Mouse (Mus musculus) liver, adult 2 months (tissue): ENCODE measurements around the gene Atp6v0a4. TPM values are rescaled to one million over a fixed set of nuclear protein-coding genes. Genes with fewer than 3 reads are reported as not detected.

ENCODE experiments used
- DNase-seq: peaks from one replicate; pipeline ENCODE4 v3.0.0-alpha.2; 2011; ENCODE audit warnings: low read depth, low spot score; ENCODE audit errors: extremely low read depth
- H3K27ac ChIP-seq: fragments of 200-500 bp; replicated peaks from 2 replicates; pipeline ENCODE4 v1.5.1; 2012; ENCODE audit warnings: low read depth, mild to moderate bottlenecking, control low read depth, inconsistent platforms, low read length; ENCODE audit not compliant: insufficient read depth
- H3K27me3 ChIP-seq: fragments of 200-500 bp; 2 replicates; pipeline ENCODE4 v1.6.1; 2012; ENCODE audit warnings: mild to moderate bottlenecking, moderate library complexity, low read length, inconsistent platforms; ENCODE audit not compliant: control insufficient read depth, insufficient read depth
- H3K36me3 ChIP-seq: fragments of 200-500 bp; 2 replicates; pipeline ENCODE4 v1.6.1; 2012; ENCODE audit warnings: low read length, inconsistent platforms; ENCODE audit not compliant: control insufficient read depth, insufficient read depth
- H3K4me1 ChIP-seq: fragments of 200-500 bp; 2 replicates; pipeline ENCODE4 v1.6.1; 2011; ENCODE audit warnings: low read length; ENCODE audit not compliant: control insufficient read depth, insufficient read depth
- H3K4me3 ChIP-seq: fragments of 200-500 bp; 2 replicates; pipeline ENCODE4 v1.5.1; 2011; ENCODE audit warnings: low read depth, mild to moderate bottlenecking, control low read depth, low read length, moderate library complexity; ENCODE audit not compliant: insufficient read depth
- H3K79me2 ChIP-seq: fragments of 200-500 bp; 2 replicates; pipeline ENCODE4 v1.6.1; 2012; ENCODE audit warnings: inconsistent platforms, mild to moderate bottlenecking, low read length, moderate library complexity; ENCODE audit not compliant: control insufficient read depth, insufficient read depth
- H3K9ac ChIP-seq: fragments of 200-500 bp; 2 replicates; pipeline ENCODE4 v1.6.1; 2012; ENCODE audit warnings: low read depth, mild to moderate bottlenecking, control low read depth, inconsistent platforms, low read length
- CTCF ChIP-seq: fragments of 200-500 bp; IDR thresholded peaks from 2 replicates; pipeline ENCODE4 v1.5.1; 2011; ENCODE audit warnings: low read depth, low read length, control low read depth
- POLR2A ChIP-seq: fragments of 200-500 bp; IDR thresholded peaks from 2 replicates; pipeline ENCODE4 v1.6.1; 2011; ENCODE audit warnings: low read length, control low read depth; ENCODE audit not compliant: insufficient read depth; ENCODE audit errors: extremely low read depth
- WGBS: fragments of 180-500 bp; shearing (Covaris S2); methylation state at CpG from one replicate; pipeline ENCODE4 v1.1.7; 2018; 5-methylcytosine and 5-hydroxymethylcytosine counted together
- polyA plus RNA-seq: library from polyadenylated mRNA; depleted of rRNA; stranded (reverse); fragments of >200 nt; gene quantifications from 2 replicates; pipeline ENCODE4 v1.2.3, GENCODE M21; 2012; rRNA removed
- total RNA-seq: library from RNA; depleted of rRNA; stranded (reverse); fragments of >200 nt; gene quantifications from 2 replicates; pipeline ENCODE4 v1.2.3, GENCODE M21; 2014; rRNA removed

The Atp6v0a4 gene
- total and polyA plus RNA-seq, 2 experiments, result 0.28 to 0.44 TPM

DNA sequence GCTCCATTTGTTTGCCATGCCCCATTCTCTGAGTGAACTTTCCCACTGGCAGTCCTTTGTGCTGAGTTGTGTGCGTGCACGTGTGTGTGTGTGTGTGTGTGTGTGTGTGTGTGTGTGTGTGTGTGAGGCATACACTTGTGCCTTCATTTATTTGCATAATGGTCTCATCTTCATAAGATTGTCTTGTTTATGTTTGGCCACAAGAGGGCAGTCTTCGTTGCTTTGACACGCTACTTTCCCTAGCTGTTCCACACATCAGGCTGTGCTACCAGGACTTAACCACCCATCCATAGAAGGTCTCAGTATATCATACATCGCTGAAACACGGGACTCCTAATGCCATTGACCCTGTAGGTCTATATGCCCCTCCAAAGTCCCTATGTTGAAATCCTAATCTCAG lies 116.9 kb downstream of the Atp6v0a4 start:
- TF ChIP-seq POLR2A, result no peak
- peak; percentile 47; the same call in 1 of the 2 replicates for TF ChIP-seq CTCF
- peak; percentile 53 for DNase-seq
- Histone ChIP-seq H3K79me2 (no peaks in the 10 kb centered on the region), H3K36me3 (no peaks in the 10 kb centered on the region), H3K27ac (no peak overlapping the region), H3K4me3 (no peak overlapping the region), H3K4me1 (no peaks in the 10 kb centered on the region), H3K9ac (no peak overlapping the region), H3K27me3 (no peaks in the 10 kb centered on the region)
- 17% methylated on average over 6 of the region's 6 CpGs for WGBS

Other genes starting within 250 kb of the Atp6v0a4 start
- gene Svopl, start 77.6 kb downstream of the Atp6v0a4 start, total RNA-seq, result not detected in 2 replicates
- not detected in 2 replicates for gene Svopl, start 77.6 kb downstream of the Atp6v0a4 start, polyA plus RNA-seq
- gene Tmem213, start 15.3 kb downstream of the Atp6v0a4 start, total RNA-seq, result not detected in 2 replicates
- gene Tmem213, start 15.3 kb downstream of the Atp6v0a4 start, polyA plus RNA-seq, result not detected in 2 replicates
- 0.46 and 0.47 TPM in 2 replicates for gene D630045J12Rik, start 129.4 kb upstream of the Atp6v0a4 start, total RNA-seq
- gene D630045J12Rik, start 129.4 kb upstream of the Atp6v0a4 start, polyA plus RNA-seq, result 1.1 and 1.3 TPM in 2 replicates
- gene Zc3hav1l, start 174.7 kb upstream of the Atp6v0a4 start, total RNA-seq, result 0.18 and 0.27 TPM in 2 replicates
- 0.15 and 0.22 TPM in 2 replicates for gene Zc3hav1l, start 174.7 kb upstream of the Atp6v0a4 start, polyA plus RNA-seq
- 27.9 and 31.8 TPM in 2 replicates for gene Zc3hav1, start 230.0 kb upstream of the Atp6v0a4 start, total RNA-seq
- gene Zc3hav1, start 230.0 kb upstream of the Atp6v0a4 start, polyA plus RNA-seq, result 16.3 and 17.0 TPM in 2 replicates